Mouse (Mus musculus) forebrain, embryonic 13.5 days (tissue): ENCODE data around the gene Gramd2. TPM values are rescaled to one million over a fixed set of nuclear protein-coding genes. Genes with fewer than 3 reads are reported as not detected.
A peak's percentile ranks its signal among the peaks of the same experiment; 100 is the strongest.

ENCODE experiments used
- ATAC-seq: fragments of 200-750 bp; cut with Nextera tagmentation; 2 replicates; pipeline ENCODE4 v1.8.0; 2017
- H3K27ac ChIP-seq: fragments of 300-500 bp; sonication (generic); 2 replicates; pipeline ENCODE4 v1.5.1; 2015; ENCODE audit warnings: inconsistent platforms, mild to moderate bottlenecking, moderate library complexity
- H3K27me3 ChIP-seq: fragments of 300-500 bp; sonication (generic); 2 replicates; pipeline ENCODE4 v1.6.1; 2015; ENCODE audit warnings: mild to moderate bottlenecking, inconsistent platforms
- H3K36me3 ChIP-seq: fragments of 300-500 bp; sonication (generic); 2 replicates; pipeline ENCODE4 v1.6.1; 2015; ENCODE audit warnings: mild to moderate bottlenecking, inconsistent platforms; ENCODE audit not compliant: poor library complexity, severe bottlenecking
- H3K4me1 ChIP-seq: fragments of 300-500 bp; sonication (generic); 2 replicates; pipeline ENCODE4 v1.6.1; 2015; ENCODE audit warnings: inconsistent platforms
- H3K4me2 ChIP-seq: fragments of 300-500 bp; sonication (generic); 2 replicates; pipeline ENCODE4 v1.6.1; 2015; ENCODE audit warnings: inconsistent platforms, mild to moderate bottlenecking, moderate library complexity
- H3K4me3 ChIP-seq: fragments of 300-500 bp; sonication (generic); 2 replicates; pipeline ENCODE4 v1.5.1; 2015; ENCODE audit warnings: mild to moderate bottlenecking, inconsistent platforms
- H3K9ac ChIP-seq: fragments of 300-500 bp; sonication (generic); 2 replicates; pipeline ENCODE4 v1.6.1; 2015; ENCODE audit warnings: mild to moderate bottlenecking, inconsistent platforms
- H3K9me3 ChIP-seq: fragments of 300-500 bp; sonication (generic); replicated peaks from 2 replicates; pipeline ENCODE4 v1.6.1; 2016; ENCODE audit warnings: inconsistent platforms
- WGBS: fragments of 180-500 bp; shearing (Covaris S2); methylation state at CpG from one replicate; pipeline ENCODE4 v1.1.7; 2015; 5-methylcytosine and 5-hydroxymethylcytosine counted together
- polyA plus RNA-seq: library from polyadenylated mRNA; unstranded; fragments of >200 nt; fragmentation: Nextera tagmentation; extraction: Ambion mirVana; gene quantifications from 2 replicates; pipeline ENCODE4 v1.2.1, GENCODE M21; 2015

Gramd2 gene
- polyA plus RNA-seq, 1 experiment from 2014 or later: 1.8 TPM

GRCm38 (mm10) chr9:59672195-59672894 lies 7.6 kb upstream of the Gramd2 start:
- H3K4me3 ChIP-seq: no peak overlapping the region
- no peaks in the 10 kb centered on the region for H3K27me3 ChIP-seq
- H3K9ac ChIP-seq: no peak overlapping the region
- WGBS: 86% methylated on average over 12 of the region's 12 CpGs
- no peak overlapping the region for H3K27ac ChIP-seq
- H3K9me3 ChIP-seq: no peaks in the 10 kb centered on the region
- peaks cover 98% of the 10 kb centered on the region for H3K36me3 ChIP-seq
- no peak for ATAC-seq
- no peak overlapping the region for H3K4me2 ChIP-seq
- no peaks in the 10 kb centered on the region for H3K4me1 ChIP-seq

- ATAC-seq: no peak
- Histone ChIP-seq H3K4me2 (no peak overlapping the region), H3K4me1 (no peaks in the 10 kb centered on the region), H3K27ac (no peak overlapping the region), H3K36me3 (peaks cover 98% of the 10 kb centered on the region), H3K9ac (no peak overlapping the region), H3K27me3 (no peaks in the 10 kb centered on the region), H3K4me3 (no peak overlapping the region), H3K9me3 (no peaks in the 10 kb centered on the region)
- 77% methylated on average over 2 of the region's 2 CpGs for WGBS
Measured at GRCm38 (mm10) chr9:59673427-59673826, 6.5 kb upstream of the Gramd2 start.

GRCm38 (mm10) chr9:59675598-59675997 lies 4.3 kb upstream of the Gramd2 start:
- H3K27me3 ChIP-seq: peaks cover 5% of the 10 kb centered on the region
- no peak overlapping the region for H3K27ac ChIP-seq
- peaks cover 90% of the 10 kb centered on the region for H3K36me3 ChIP-seq
- WGBS: 88% methylated on average over 14 of the region's 14 CpGs
- no peak for ATAC-seq
- no peak overlapping the region for H3K4me2 ChIP-seq
- H3K9ac ChIP-seq: no peak overlapping the region
- H3K4me3 ChIP-seq: no peak overlapping the region
- H3K4me1 ChIP-seq: peaks cover 13% of the 10 kb centered on the region
- H3K9me3 ChIP-seq: no peaks in the 10 kb centered on the region

GRCm38 (mm10) chr9:59678313-59678712 lies 1.6 kb upstream of the Gramd2 start:
- no peak overlapping the region for H3K9ac ChIP-seq
- whole genome bisulfite sequencing: 29% methylated on average over 1 of the region's 1 CpGs
- H3K4me1 ChIP-seq: peaks cover 15% of the 10 kb centered on the region
- H3K9me3 ChIP-seq: no peaks in the 10 kb centered on the region
- H3K27ac ChIP-seq: no peak overlapping the region
- H3K4me2 ChIP-seq: no peak overlapping the region
- H3K4me3 ChIP-seq: no peak overlapping the region
- peaks cover 20% of the 10 kb centered on the region for H3K27me3 ChIP-seq
- ATAC-seq: no peak
- H3K36me3 ChIP-seq: peaks cover 63% of the 10 kb centered on the region

GRCm38 (mm10) chr9:59680534-59680875 lies 561 bp downstream of the Gramd2 start:
- peaks cover 15% of the 10 kb centered on the region for H3K4me1 ChIP-seq
- peak overlapping the region; percentile 92 for H3K4me2 ChIP-seq
- H3K27me3 ChIP-seq: peaks cover 20% of the 10 kb centered on the region
- WGBS: 9% methylated on average over 16 of the region's 16 CpGs
- H3K9me3 ChIP-seq: no peaks in the 10 kb centered on the region
- no peak overlapping the region for H3K27ac ChIP-seq
- peaks cover 42% of the 10 kb centered on the region for H3K36me3 ChIP-seq
- H3K4me3 ChIP-seq: peak overlapping the region; percentile 52
- H3K9ac ChIP-seq: peak overlapping the region; percentile 70
- peak; percentile 17; the same call in 1 of the 2 replicates for ATAC-seq

- Histone ChIP-seq H3K4me1 (peaks cover 15% of the 10 kb centered on the region), H3K9ac (no peak overlapping the region), H3K4me2 (no peak overlapping the region), H3K27me3 (peaks cover 20% of the 10 kb centered on the region), H3K36me3 (peaks cover 8% of the 10 kb centered on the region), H3K4me3 (no peak overlapping the region), H3K27ac (no peak overlapping the region), H3K9me3 (no peaks in the 10 kb centered on the region)
- ATAC-seq: no peak
- 84% methylated on average over 2 of the region's 2 CpGs for WGBS
Measured at GRCm38 (mm10) chr9:59684020-59684419, 4.1 kb downstream of the Gramd2 start.

- 43% methylated on average over 6 of the region's 6 CpGs for WGBS
- Histone ChIP-seq H3K36me3 (no peaks in the 10 kb centered on the region), H3K9me3 (no peaks in the 10 kb centered on the region), H3K4me3 (no peak overlapping the region), H3K4me1 (peaks cover 15% of the 10 kb centered on the region), H3K9ac (no peak overlapping the region), H3K4me2 (no peak overlapping the region), H3K27me3 (no peaks in the 10 kb centered on the region), H3K27ac (no peak overlapping the region)
- no peak for ATAC-seq
Measured at GRCm38 (mm10) chr9:59687416-59688046, 7.6 kb downstream of the Gramd2 start.

GRCm38 (mm10) chr9:59691635-59692094 lies 11.7 kb downstream of the Gramd2 start:
- H3K4me3 ChIP-seq: peak overlapping the region; percentile 34
- H3K27ac ChIP-seq: peak overlapping the region; percentile 59; the same call in 1 of the 2 replicates
- H3K4me1 ChIP-seq: peaks cover 23% of the 10 kb centered on the region
- 1% methylated on average over 23 of the region's 23 CpGs for WGBS
- H3K36me3 ChIP-seq: no peaks in the 10 kb centered on the region
- no peaks in the 10 kb centered on the region for H3K9me3 ChIP-seq
- peak; percentile 93 for ATAC-seq
- H3K9ac ChIP-seq: peak overlapping the region; percentile 60
- peaks cover 3% of the 10 kb centered on the region; the same call in 1 of the 2 replicates for H3K27me3 ChIP-seq
- H3K4me2 ChIP-seq: peak overlapping the region; percentile 67

GRCm38 (mm10) chr9:59692145-59692544 lies 12.2 kb downstream of the Gramd2 start:
- H3K4me1 ChIP-seq: peaks cover 23% of the 10 kb centered on the region
- 29% methylated on average over 9 of the region's 9 CpGs for WGBS
- H3K27me3 ChIP-seq: peaks cover 3% of the 10 kb centered on the region; the same call in 1 of the 2 replicates
- peak overlapping the region; percentile 67 for H3K4me2 ChIP-seq
- ATAC-seq: peak; percentile 75
- H3K4me3 ChIP-seq: peak overlapping the region; percentile 34
- peak overlapping the region; percentile 60 for H3K9ac ChIP-seq
- H3K36me3 ChIP-seq: no peaks in the 10 kb centered on the region
- no peaks in the 10 kb centered on the region for H3K9me3 ChIP-seq
- peak overlapping the region; percentile 59 for H3K27ac ChIP-seq

- WGBS: 65% methylated on average over 16 of the region's 16 CpGs
- Histone ChIP-seq H3K27me3 (peaks cover 3% of the 10 kb centered on the region; the same call in 1 of the 2 replicates), H3K4me1 (peaks cover 23% of the 10 kb centered on the region), H3K36me3 (no peaks in the 10 kb centered on the region), H3K9me3 (no peaks in the 10 kb centered on the region), H3K4me2 (no peak overlapping the region), H3K27ac (no peak overlapping the region), H3K9ac (no peak overlapping the region), H3K4me3 (no peak overlapping the region)
- no peak for ATAC-seq
Measured at GRCm38 (mm10) chr9:59694571-59695450, 14.9 kb downstream of the Gramd2 start.

GRCm38 (mm10) chr9:59695451-59695813 lies 15.5 kb downstream of the Gramd2 start:
- no peak overlapping the region for H3K9ac ChIP-seq
- H3K4me2 ChIP-seq: no peak overlapping the region
- H3K36me3 ChIP-seq: no peaks in the 10 kb centered on the region
- no peaks in the 10 kb centered on the region for H3K9me3 ChIP-seq
- H3K4me1 ChIP-seq: peaks cover 23% of the 10 kb centered on the region
- 52% methylated on average over 3 of the region's 3 CpGs for WGBS
- H3K27ac ChIP-seq: no peak overlapping the region
- no peak for ATAC-seq
- no peak overlapping the region for H3K4me3 ChIP-seq
- H3K27me3 ChIP-seq: peaks cover 3% of the 10 kb centered on the region; the same call in 1 of the 2 replicates

- no peak overlapping the region for H3K4me3 ChIP-seq
- H3K27ac ChIP-seq: no peak overlapping the region
- H3K4me2 ChIP-seq: no peak overlapping the region
- no peaks in the 10 kb centered on the region for H3K36me3 ChIP-seq
- H3K27me3 ChIP-seq: peaks cover 3% of the 10 kb centered on the region; the same call in 1 of the 2 replicates
- peaks cover 20% of the 10 kb centered on the region for H3K4me1 ChIP-seq
- WGBS: 87% methylated on average over 3 of the region's 3 CpGs
- ATAC-seq: no peak
- no peaks in the 10 kb centered on the region for H3K9me3 ChIP-seq
- no peak overlapping the region for H3K9ac ChIP-seq
Measured at GRCm38 (mm10) chr9:59696381-59696780, 16.4 kb downstream of the Gramd2 start.
